Mouse (Mus musculus): Measurements from ENCODE around the gene Nlrp10.

DNA sequence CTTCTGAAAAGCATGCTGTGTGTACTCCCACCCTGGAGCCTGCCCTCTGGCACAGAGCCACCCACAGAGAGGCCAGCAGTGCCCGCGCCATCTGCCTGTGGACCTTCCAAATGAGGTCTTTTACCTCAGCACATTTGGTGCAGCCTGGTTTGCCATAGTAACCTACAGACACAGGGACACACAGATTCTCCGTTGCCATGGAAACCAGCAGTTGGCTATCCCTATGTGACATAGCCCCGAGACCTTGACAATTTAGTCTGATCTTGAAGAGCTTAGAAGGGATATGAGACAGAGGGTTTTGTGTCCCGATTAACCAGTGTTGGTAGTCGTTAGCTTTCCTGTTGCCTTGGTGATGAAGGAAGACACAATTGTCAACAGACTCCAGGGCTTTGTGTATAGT lies 42.3 kb upstream of the Nlrp10 start:
- TF ChIP-seq USF1 (IDR thresholded peaks at IDR 0.05; ENCODE audit: low read depth) (no peak), CTCF (IDR thresholded peaks at IDR 0.05; ENCODE audit: control insufficient read depth, insufficient read depth, insufficient read length) (no peak), MYOD1 (IDR thresholded peaks at IDR 0.05; ENCODE audit: control insufficient read depth, insufficient read length, low read depth) (no peak), MAX (IDR thresholded peaks at IDR 0.05) (no peak), FOSL1 (IDR thresholded peaks at IDR 0.05; ENCODE audit: insufficient read depth, low read length, poor library complexity, severe bottlenecking) (no peak), CEBPB (IDR thresholded peaks at IDR 0.05; ENCODE audit: low read depth) (no peak)
